Mouse (Mus musculus) Patski (cell line): ENCODE data around the gene Ccl27a. TPM values are rescaled to one million over a fixed set of nuclear protein-coding genes. Genes with fewer than 3 reads are reported as not detected.

Source experiments
- ATAC-seq: fragments of 100-300 bp; one replicate; pipeline ENCODE4 v1.8.0; 2021
- CTCF ChIA-PET: fragments of 350-600 bp; sonication (Branson Sonifier 250); formaldehyde crosslinking; loops from one replicate; lab custom pipeline; 2022; ENCODE audit warnings: inconsistent platforms; lab: Charles Lee
- POLR2A ChIA-PET: fragments of 350-600 bp; sonication (Branson Sonifier 250); formaldehyde crosslinking; loops from one replicate; lab custom pipeline; 2022; ENCODE audit warnings: antibody characterized with exemption, inconsistent platforms; lab: Charles Lee
- DNase-seq: peaks from one replicate; pipeline ENCODE4 v3.0.0-alpha.2; 2011; ENCODE audit warnings: low read depth, low spot score
- H3K27me3 ChIP-seq: fragments of 371-371 bp; one replicate; pipeline ENCODE4 v1.5.1; 2021
- CTCF ChIP-seq: fragments of 100-300 bp; IDR thresholded peaks from one replicate; pipeline ENCODE4 v1.5.1; 2021
- in situ Hi-C: fragments of 300-500 bp; cut with MboI; formaldehyde crosslinking; loops from 3 replicates; pipeline ENCODE4 v1.11.1; 2018; ENCODE audit warnings: low pct_unique_long_range_greater_than_20kb, mixed read lengths
- polyA plus RNA-seq: library from polyadenylated mRNA; unstranded; gene quantifications from one replicate; pipeline ENCODE4 v1.2.3, GENCODE M21; 2021

Gene Ccl27a
- polyA plus RNA-seq, 1 experiment from 2014 or later = 17.9 TPM

DNA sequence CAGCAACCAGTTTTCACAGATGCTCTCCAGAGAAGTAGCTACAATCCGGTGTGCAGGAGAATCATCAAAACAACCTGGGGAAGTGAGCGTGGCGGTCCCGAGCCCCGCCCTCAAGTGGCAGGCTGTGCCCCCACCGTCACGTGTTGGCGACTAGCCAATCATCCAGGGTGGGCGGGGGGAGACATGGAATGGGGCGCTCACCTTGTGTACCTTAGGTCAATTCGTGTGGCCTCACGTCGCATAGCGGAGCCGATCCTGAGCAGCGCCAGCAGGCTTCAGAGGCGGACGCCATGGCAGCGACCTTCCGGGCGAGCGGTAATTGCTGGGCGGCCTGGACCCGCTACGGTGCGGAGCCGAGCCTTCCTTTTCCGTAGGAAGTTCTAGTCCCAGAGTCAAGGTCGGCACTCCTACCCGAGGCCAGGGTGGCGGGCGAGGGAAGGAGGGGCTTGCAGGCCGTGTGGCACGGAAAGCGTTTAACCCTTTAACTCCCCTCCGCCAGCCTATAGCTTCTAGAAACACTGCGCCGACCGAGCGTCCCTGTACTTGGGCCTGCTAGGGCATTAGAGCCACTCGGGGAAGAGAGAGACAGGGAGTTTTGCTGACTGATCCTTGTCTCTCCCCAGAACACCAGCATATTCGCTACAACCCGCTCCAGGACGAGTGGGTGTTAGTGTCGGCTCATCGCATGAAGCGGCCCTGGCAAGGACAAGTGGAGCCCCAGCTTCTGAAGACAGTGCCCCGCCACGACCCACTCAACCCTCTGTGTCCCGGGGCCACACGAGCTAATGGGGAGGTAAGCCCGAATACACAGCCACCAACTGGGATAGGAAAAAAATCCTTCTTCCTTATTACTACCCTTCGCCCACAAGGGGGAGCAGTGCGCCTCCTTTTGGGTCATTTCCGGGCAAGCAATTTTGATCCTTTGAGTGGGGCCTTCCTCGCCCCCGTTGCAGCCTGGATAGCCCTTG is 18.4 kb downstream of the Ccl27a start, which contains the start of gene Sigmar1:
Sigmar1 (minus strand) TSS at position 820 of the 968 bp plus-strand sequence.
- TF ChIP-seq CTCF = no peak
- no peaks in the 10 kb centered on the region for H3K27me3 ChIP-seq
- no peak for DNase-seq
- POLR2A ChIA-PET = no interaction called here
- ATAC-seq = peak; percentile 40
- CTCF ChIA-PET = interaction anchor here (1.5 kb wide), 1 partner anchor 14 kb away, joined by 3 read pairs; no protein-coding TSS in a partner anchor
- in situ Hi-C loops = no loop called here

DNA sequence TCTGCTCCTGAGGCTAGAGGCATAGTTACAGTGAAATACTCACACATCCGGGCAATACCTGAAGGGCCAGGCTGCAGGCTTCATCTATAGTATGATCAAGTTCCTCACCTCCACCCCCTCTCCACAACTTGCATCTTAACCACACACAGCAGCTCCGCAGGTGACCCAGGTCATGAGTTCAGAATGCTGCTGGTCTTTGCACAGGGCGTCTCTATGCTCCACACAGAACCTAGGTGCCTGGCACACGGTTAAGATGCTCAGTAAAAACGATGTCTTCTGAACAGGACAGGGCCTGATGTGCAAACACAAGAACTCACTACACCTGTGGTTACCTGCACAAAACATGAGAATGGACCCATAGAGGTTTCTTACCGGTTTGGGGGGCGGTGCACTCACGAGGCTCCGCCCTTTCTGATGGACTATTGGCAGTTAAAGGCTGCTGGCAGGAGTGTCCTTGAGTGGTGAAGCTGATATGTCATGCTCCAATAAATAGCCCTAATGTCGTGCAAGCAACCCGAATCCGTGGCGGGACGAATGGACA is 19.2 kb downstream of the Ccl27a start, which contains the start of gene Galt:
Galt (plus strand) TSS at position 432 of the 541 bp plus-strand sequence.
- ATAC-seq (no peak), DNase-seq (no peak)
- no peak for TF ChIP-seq CTCF
- CTCF ChIA-PET = no interaction called here
- in situ Hi-C loops = no loop called here
- no peaks in the 10 kb centered on the region for H3K27me3 ChIP-seq
- POLR2A ChIA-PET = no interaction called here

DNA sequence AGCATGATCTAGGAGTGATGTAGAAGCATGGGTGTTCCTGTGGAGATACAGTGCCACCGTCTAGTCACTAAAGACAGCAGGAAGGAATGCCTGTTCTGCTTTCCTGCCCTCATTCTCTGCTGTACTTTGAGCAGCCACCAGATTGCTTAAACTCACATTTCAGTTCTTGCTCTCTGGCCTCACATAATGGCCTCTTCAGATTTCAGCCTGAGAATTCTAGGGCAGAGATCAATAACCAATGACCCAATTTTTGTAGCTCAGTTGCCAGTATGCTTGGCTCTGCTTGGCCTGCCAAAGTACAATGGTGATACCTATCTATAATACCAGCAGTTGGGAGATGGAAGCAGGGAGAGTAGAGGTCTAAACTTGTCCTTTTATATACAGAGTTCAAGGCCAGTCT is 29.0 kb downstream of the Ccl27a start:
- CTCF ChIA-PET = no interaction called here
- H3K27me3 ChIP-seq = no peaks in the 10 kb centered on the region
- DNase-seq = no peak
- ATAC-seq = no peak
- POLR2A ChIA-PET = interaction anchor here (0.6 kb wide), 1 partner anchor 37 kb away, joined by 3 read pairs; no protein-coding TSS in a partner anchor
- in situ Hi-C loops = no loop called here
- no peak for TF ChIP-seq CTCF

GRCm38 (mm10) chr4:41744131-41744530 is 29.9 kb downstream of the Ccl27a start:
- in situ Hi-C loops = no loop called here
- CTCF ChIA-PET = no interaction called here
- ATAC-seq (no peak), DNase-seq (no peak)
- POLR2A ChIA-PET = no interaction called here
- H3K27me3 ChIP-seq = no peaks in the 10 kb centered on the region
- TF ChIP-seq CTCF = no peak

GRCm38 (mm10) chr4:41741158-41741560 is 32.9 kb downstream of the Ccl27a start:
- TF ChIP-seq CTCF = no peak
- DNase-seq (peak; percentile 54), ATAC-seq (peak; percentile 97)
- in situ Hi-C loops = no loop called here
- no peaks in the 10 kb centered on the region for H3K27me3 ChIP-seq
- ChIA-PET POLR2A (interaction anchor here (1.0 kb wide), 1 partner anchor 28 kb away, joined by 3 read pairs; the partner anchor contains the start of gene Rpp25l), CTCF (interaction anchor here (0.7 to 2.3 kb wide), 4 partner anchors 12 to 292 kb away, joined by 3 to 8 read pairs (median 5); no protein-coding TSS in a partner anchor)

DNA sequence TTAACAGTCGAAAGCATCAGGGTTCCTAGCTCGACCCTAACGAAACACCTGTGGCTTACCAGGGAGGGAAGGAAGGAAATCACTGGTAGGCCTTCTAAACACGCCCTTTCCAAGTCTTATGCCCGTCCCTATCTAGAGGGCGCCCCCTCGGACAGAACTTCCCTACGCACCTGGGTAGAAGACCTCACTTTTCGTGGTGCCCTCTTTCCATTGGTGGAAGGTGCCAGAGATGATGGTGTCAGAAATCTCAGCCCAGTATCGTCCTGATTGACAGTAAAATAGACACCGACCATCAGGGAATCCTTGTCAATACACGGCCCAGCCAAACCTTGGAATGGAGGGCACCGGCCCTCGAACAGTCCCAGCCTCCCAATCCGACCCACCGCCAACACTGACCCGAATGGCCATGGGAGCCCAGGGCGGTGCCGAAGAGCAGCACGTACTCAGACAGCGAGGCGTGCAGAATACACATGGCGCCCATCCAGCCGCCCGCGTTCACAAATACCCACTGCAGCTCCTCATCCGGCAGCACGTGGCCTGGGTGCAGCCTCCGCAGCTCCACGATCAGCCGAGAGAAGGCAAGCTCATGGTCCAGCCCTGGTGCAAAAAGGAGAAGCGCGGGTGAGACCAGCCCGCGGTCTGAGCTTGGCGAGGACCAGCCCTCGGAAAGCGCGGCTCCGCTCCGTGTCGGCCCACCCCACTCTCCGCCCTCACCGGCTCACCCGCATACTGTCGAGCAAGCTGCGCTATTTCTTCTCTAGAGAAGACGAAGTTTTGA is 33.5 kb downstream of the Ccl27a start:
- in situ Hi-C loops = no loop called here
- CTCF ChIA-PET = interaction anchor here (1.2 to 2.3 kb wide), 3 partner anchors 13 to 26 kb away, joined by 3 to 8 read pairs (median 7); no protein-coding TSS in a partner anchor
- DNase-seq (no peak), ATAC-seq (peak; percentile 72)
- no peaks in the 10 kb centered on the region for H3K27me3 ChIP-seq
- POLR2A ChIA-PET = interaction anchor here (1.0 kb wide), 1 partner anchor 27 kb away, joined by 3 read pairs; the partner anchor contains the start of gene Rpp25l
- peak; percentile 49 for TF ChIP-seq CTCF

DNA sequence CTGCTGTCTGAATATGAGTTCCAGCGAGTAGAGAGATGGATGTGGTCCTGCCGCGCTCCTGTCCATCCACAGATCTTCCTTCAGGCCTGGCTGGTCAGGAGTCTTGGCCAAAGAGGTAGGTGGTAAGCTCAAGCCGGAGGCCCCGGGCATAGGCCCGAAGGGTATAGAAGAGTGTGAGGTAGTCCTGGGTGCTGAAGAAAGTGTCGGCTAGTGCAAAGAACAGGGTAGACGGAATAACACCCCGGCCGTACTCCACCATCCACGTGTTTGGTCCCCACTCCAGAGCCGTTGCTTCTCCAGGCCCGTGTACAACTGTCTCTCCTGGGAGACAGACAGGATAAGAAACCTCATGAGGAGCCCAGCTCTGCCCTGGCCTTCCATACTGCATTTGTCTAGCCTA is 34.8 kb downstream of the Ccl27a start:
- ATAC-seq (no peak), DNase-seq (no peak)
- no peak for TF ChIP-seq CTCF
- CTCF ChIA-PET = interaction anchor here (1.0 to 2.8 kb wide), 3 partner anchors 23 to 31 kb away, joined by 3 to 40 read pairs (median 8); partner anchors contain the start of gene Rpp25l
- POLR2A ChIA-PET = no interaction called here
- in situ Hi-C loops = no loop called here
- no peaks in the 10 kb centered on the region for H3K27me3 ChIP-seq

DNA sequence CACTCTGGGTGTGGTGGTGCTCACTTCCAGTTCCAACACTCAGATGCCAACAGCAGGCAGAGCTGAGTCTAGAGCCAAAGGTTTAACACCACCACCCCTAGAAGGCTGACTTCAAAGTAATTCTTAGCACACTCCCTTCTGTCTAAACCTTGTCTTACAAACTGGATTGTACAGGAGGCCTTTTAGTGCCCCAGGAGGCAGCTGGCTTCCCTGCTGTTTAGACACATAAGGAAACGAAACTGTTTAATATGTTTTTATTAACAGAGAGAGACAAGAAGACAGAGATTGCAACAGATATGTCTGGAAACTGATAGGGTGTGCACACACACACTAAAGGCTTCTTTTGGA is 35.8 kb downstream of the Ccl27a start:
- ChIA-PET POLR2A (interaction anchor here (1.5 kb wide), 1 partner anchor 22 kb away, joined by 3 read pairs; no protein-coding TSS in a partner anchor), CTCF (interaction anchor here (2.8 kb wide), 1 partner anchor 24 kb away, joined by 40 read pairs; the partner anchor contains the start of gene Rpp25l)
- TF ChIP-seq CTCF = no peak
- ATAC-seq (no peak), DNase-seq (no peak)
- in situ Hi-C loops = no loop called here
- no peaks in the 10 kb centered on the region for H3K27me3 ChIP-seq

GRCm38 (mm10) chr4:41737602-41738255 is 36.3 kb downstream of the Ccl27a start:
- ChIA-PET CTCF (interaction anchor here (0.7 to 2.8 kb wide), 5 partner anchors 18 to 215 kb away, joined by 3 to 40 read pairs (median 4); partner anchors contain the start of gene Rpp25l), POLR2A (interaction anchor here (1.2 to 1.5 kb wide), 2 partner anchors 21 to 23 kb away, joined by 3 read pairs; no protein-coding TSS in a partner anchor)
- ATAC-seq (no peak), DNase-seq (no peak)
- in situ Hi-C loops = no loop called here
- no peaks in the 10 kb centered on the region for H3K27me3 ChIP-seq
- peak; percentile 73 for TF ChIP-seq CTCF
